Mouse (Mus musculus) MEL (cell line): ENCODE results near the gene Abcc1.

Experiments used
- CTCF ChIP-seq, 3 experiments: IDR thresholded peaks in 2 of 3; conservative IDR thresholded peaks in 1 of 3; 2 replicates each; pipeline ENCODE4 v1.5.1; 2011 to 2012; ENCODE audit warnings: low read length in 3 of 3, low read depth in 2 of 3, mild to moderate bottlenecking in 2 of 3, improper control_type of control experiment in 1 of 3, inconsistent platforms in 1 of 3, mixed read lengths in 1 of 3, moderate library complexity in 1 of 3; ENCODE audit not compliant: control insufficient read depth in 1 of 3, insufficient read depth in 1 of 3, poor library complexity in 1 of 3, severe bottlenecking in 1 of 3
- E2F4 ChIP-seq: IDR thresholded peaks from 2 replicates; pipeline ENCODE4 v1.6.1; 2011; ENCODE audit warnings: low read depth, low read length, improper control_type of control experiment, borderline replicate concordance
- MXI1 ChIP-seq: IDR thresholded peaks from 2 replicates; pipeline ENCODE4 v1.6.1; 2011; ENCODE audit warnings: mild to moderate bottlenecking, low read depth, low read length, improper control_type of control experiment

DNA sequence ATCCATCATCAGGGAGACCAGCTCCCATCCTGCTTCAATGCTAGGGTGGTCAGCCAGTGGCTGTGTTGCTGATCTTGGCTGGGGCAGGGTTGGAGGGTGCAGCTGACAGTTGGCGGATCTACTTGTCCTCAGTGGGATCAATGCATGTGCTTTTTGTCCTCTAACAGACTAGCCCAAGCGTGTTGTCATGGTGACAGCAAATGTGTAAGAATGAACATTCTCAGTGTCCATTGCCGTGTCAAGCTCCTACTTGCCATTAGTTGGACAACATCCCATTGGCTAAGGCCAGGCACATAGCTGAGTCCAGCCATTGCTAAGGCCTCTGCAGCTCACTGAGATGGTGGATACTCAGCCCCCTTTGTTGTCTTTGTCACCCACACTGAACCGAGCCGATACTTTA is 110.8 kb downstream of the Abcc1 start:
- TF ChIP-seq MXI1 (no peak), E2F4 (no peak), CTCF (IDR thresholded peaks at IDR 0.05 in 2 of 3, conservative IDR thresholded peaks at IDR 0.05 in 1 of 3; ENCODE audit: control insufficient read depth in 1 of 3, insufficient read depth in 1 of 3, low read depth in 2 of 3, low read length in 3 of 3, poor library complexity in 1 of 3, severe bottlenecking in 1 of 3) (no peak)
